Mouse (Mus musculus) liver, postnatal 0 days (tissue): ENCODE data around the gene Clk1.

Experiments
- CTCF ChIP-seq: sonication (generic); IDR thresholded peaks from 2 replicates; pipeline ENCODE4 v1.5.1; 2016; ENCODE audit warnings: antibody characterized with exemption, low read depth
- EP300 ChIP-seq: IDR thresholded peaks from 2 replicates; pipeline ENCODE4 v1.6.1; 2016; ENCODE audit warnings: antibody characterized with exemption, low read depth, mild to moderate bottlenecking

GRCm38 (mm10) chr1:58393284-58394195 is 30.3 kb downstream of the Clk1 start:
- TF ChIP-seq CTCF (no peak), EP300 (no peak)
